Mouse (Mus musculus) kidney, adult 2 months (tissue): ENCODE measurements at regions not wholly inside any gene's neighbourhood (a gene's known extent, or its start where the extent isn't known, plus 50 kb on each side); places are given as distances from the start of the nearest gene placed in this dataset.
"Not testable (repeated sequence)": the region's sequence is repeated elsewhere in the genome, so short reads cannot be mapped to it uniquely, and the experiment has no call there.

ENCODE experiments used
- DNase-seq: peaks from one replicate; pipeline ENCODE4 v3.0.0; 2021
- H3K27ac ChIP-seq: fragments of 200-500 bp; 2 replicates; pipeline ENCODE4 v1.5.1; 2012; ENCODE audit warnings: low read depth, low read length, control low read depth, inconsistent platforms; ENCODE audit not compliant: insufficient read depth
- H3K27me3 ChIP-seq: fragments of 200-500 bp; replicated peaks from 2 replicates; pipeline ENCODE4 v1.6.1; 2012; ENCODE audit warnings: mild to moderate bottlenecking, moderate library complexity, low read length, inconsistent platforms; ENCODE audit not compliant: control insufficient read depth, insufficient read depth
- H3K36me3 ChIP-seq: fragments of 200-500 bp; 2 replicates; pipeline ENCODE4 v1.6.1; 2012; ENCODE audit warnings: mild to moderate bottlenecking, moderate library complexity, low read length, inconsistent platforms; ENCODE audit not compliant: control insufficient read depth, insufficient read depth
- H3K4me1 ChIP-seq: fragments of 200-500 bp; 2 replicates; pipeline ENCODE4 v1.6.1; 2011; ENCODE audit warnings: low read length; ENCODE audit not compliant: control insufficient read depth, insufficient read depth
- H3K4me3 ChIP-seq: fragments of 200-500 bp; 2 replicates; pipeline ENCODE4 v1.5.1; 2011; ENCODE audit warnings: mild to moderate bottlenecking, low read depth, low read length, control low read depth; ENCODE audit not compliant: insufficient read depth
- CTCF ChIP-seq: fragments of 200-500 bp; conservative IDR thresholded peaks from 2 replicates; pipeline ENCODE4 v1.5.1; 2011; ENCODE audit warnings: low read depth, mild to moderate bottlenecking, control low read depth, low read length, moderate library complexity, mixed read lengths; ENCODE audit not compliant: insufficient read depth, insufficient read length
- POLR2A ChIP-seq: fragments of 200-500 bp; IDR thresholded peaks from one replicate; pipeline ENCODE4 v1.6.1; 2011; ENCODE audit warnings: low read depth, low read length, control low read depth
- WGBS: fragments of 180-500 bp; shearing (Covaris S2); methylation state at CpG from one replicate; pipeline ENCODE4 v1.1.7; 2018; 5-methylcytosine and 5-hydroxymethylcytosine counted together

GRCm38 (mm10) chr2:44513080-44513724 lies 414.3 kb downstream of the Gtdc1 start:
- DNase-seq, result no peak
- no peaks in the 10 kb centered on the region for H3K36me3 ChIP-seq
- 93% methylated on average over 6 of the region's 6 CpGs for WGBS
- no peaks in the 10 kb centered on the region for H3K4me1 ChIP-seq
- H3K27ac ChIP-seq, result no peak overlapping the region
- H3K4me3 ChIP-seq, result no peak overlapping the region
- TF ChIP-seq POLR2A (no peak), CTCF (no peak)
- H3K27me3 ChIP-seq, result no peaks in the 10 kb centered on the region

- WGBS, result 65% methylated on average over 8 of the region's 8 CpGs
- no peaks in the 10 kb centered on the region for H3K36me3 ChIP-seq
- no peak for DNase-seq
- H3K4me1 ChIP-seq, result no peaks in the 10 kb centered on the region
- H3K4me3 ChIP-seq, result no peak overlapping the region
- no peak overlapping the region for H3K27ac ChIP-seq
- H3K27me3 ChIP-seq, result no peaks in the 10 kb centered on the region
- no peak for TF ChIP-seq POLR2A
- TF ChIP-seq CTCF, result no peak
Observed at GRCm38 (mm10) chr2:44512334-44512733, 415.1 kb downstream of the Gtdc1 start.

GRCm38 (mm10) chr2:44509101-44509500 lies 418.4 kb downstream of the Gtdc1 start:
- H3K36me3 ChIP-seq, result no peaks in the 10 kb centered on the region
- no peaks in the 10 kb centered on the region for H3K27me3 ChIP-seq
- 57% methylated on average over 4 of the region's 4 CpGs for WGBS
- no peak overlapping the region for H3K27ac ChIP-seq
- no peak for TF ChIP-seq CTCF
- no peak for TF ChIP-seq POLR2A
- no peaks in the 10 kb centered on the region for H3K4me1 ChIP-seq
- peak; percentile 10 for DNase-seq
- no peak overlapping the region for H3K4me3 ChIP-seq

GRCm38 (mm10) chr2:44504273-44504672 lies 423.2 kb downstream of the Gtdc1 start:
- DNase-seq, result peak; percentile 68
- Histone ChIP-seq H3K4me3 (no peak overlapping the region), H3K27me3 (no peaks in the 10 kb centered on the region), H3K4me1 (no peaks in the 10 kb centered on the region), H3K36me3 (no peaks in the 10 kb centered on the region), H3K27ac (no peak overlapping the region; the same call in 1 of the 2 replicates)
- WGBS, result 51% methylated on average over 6 of the region's 6 CpGs
- TF ChIP-seq POLR2A (no peak), CTCF (no peak)

GRCm38 (mm10) chr2:44490806-44491205 lies 436.7 kb downstream of the Gtdc1 start:
- 100% methylated on average over 1 of the region's 1 CpGs for WGBS
- H3K4me3 ChIP-seq, H3K4me1 ChIP-seq, H3K36me3 ChIP-seq, H3K27ac ChIP-seq, DNase-seq, H3K27me3 ChIP-seq: not testable (repeated sequence)

GRCm38 (mm10) chr2:44490230-44490629 lies 437.2 kb downstream of the Gtdc1 start:
- no peak overlapping the region for H3K27ac ChIP-seq
- DNase-seq, result no peak
- no peaks in the 10 kb centered on the region for H3K27me3 ChIP-seq
- H3K4me3 ChIP-seq, result no peak overlapping the region
- H3K4me1 ChIP-seq, result no peaks in the 10 kb centered on the region
- WGBS, result 96% methylated on average over 4 of the region's 4 CpGs
- TF ChIP-seq POLR2A, result no peak
- no peak for TF ChIP-seq CTCF
- H3K36me3 ChIP-seq, result no peaks in the 10 kb centered on the region

GRCm38 (mm10) chr2:44485880-44486279 lies 441.6 kb downstream of the Gtdc1 start:
- TF ChIP-seq POLR2A (no peak), CTCF (no peak)
- WGBS, result 86% methylated on average over 14 of the region's 14 CpGs
- Histone ChIP-seq H3K27me3 (no peaks in the 10 kb centered on the region), H3K27ac (no peak overlapping the region), H3K36me3 (no peaks in the 10 kb centered on the region), H3K4me1 (no peaks in the 10 kb centered on the region), H3K4me3 (no peak overlapping the region)
- no peak for DNase-seq

- TF ChIP-seq POLR2A, result no peak
- TF ChIP-seq CTCF, result no peak
Observed at GRCm38 (mm10) chr2:44479746-44480145, 447.7 kb downstream of the Gtdc1 start.

More at GRCm38 (mm10) chr2:44479746-44480145, 447.7 kb downstream of the Gtdc1 start:
- no peak for DNase-seq
- no peaks in the 10 kb centered on the region for H3K27me3 ChIP-seq
- WGBS, result 97% methylated on average over 5 of the region's 5 CpGs
- H3K27ac ChIP-seq, result no peak overlapping the region
- H3K4me1 ChIP-seq, result no peaks in the 10 kb centered on the region
- H3K36me3 ChIP-seq, result no peaks in the 10 kb centered on the region
- no peak overlapping the region for H3K4me3 ChIP-seq
